Mouse (Mus musculus): Measurements from ENCODE around the gene Scnn1a. TPM values are rescaled to one million over a fixed set of nuclear protein-coding genes. Genes with fewer than 3 reads are reported as not detected.
A peak's percentile ranks its signal among the peaks of the same experiment; 100 is the strongest.

The Scnn1a gene
- polyA plus RNA-seq, 1 experiment from 2014 or later: 1.8 TPM

DNA sequence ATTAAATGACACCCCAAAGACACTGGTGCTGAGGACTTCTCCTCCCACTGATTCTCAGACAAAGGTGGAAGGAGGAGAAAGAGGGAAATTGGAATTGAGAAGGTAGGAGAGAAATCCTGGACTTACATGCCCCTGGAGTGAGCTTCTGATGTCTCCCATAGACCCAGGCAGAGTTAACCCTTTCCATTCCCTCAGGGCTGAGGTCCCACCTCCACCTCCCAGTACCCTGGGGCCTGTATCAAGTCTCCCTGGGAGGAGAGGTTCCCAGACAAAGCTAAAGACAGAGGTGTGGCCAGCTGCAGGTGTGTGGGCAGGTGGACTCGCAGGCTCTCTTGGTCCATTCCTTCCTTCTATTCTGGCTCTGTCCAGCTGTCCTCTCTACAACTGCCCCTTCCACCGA is 61.6 kb downstream of the Scnn1a start:
- TF ChIP-seq CTCF (IDR thresholded peaks at IDR 0.05; ENCODE audit: low read depth): no peak
- H3K27me3 ChIP-seq (ENCODE audit: insufficient read depth, low read length): peaks cover 26% of the 10 kb centered on the region
- no peaks in the 10 kb centered on the region for H3K9me3 ChIP-seq (ENCODE audit: low read depth, low read length)
- H3K27ac ChIP-seq (ENCODE audit: low read depth): no peak overlapping the region
- ATAC-seq (ENCODE audit: insufficient read depth) (no peak), DNase-seq (no peak)
- H3K4me2 ChIP-seq: no peak overlapping the region
- WGBS: 68% methylated on average over 2 of the region's 2 CpGs
- H3K4me1 ChIP-seq (ENCODE audit: insufficient read depth): peaks cover 9% of the 10 kb centered on the region; the same call in 1 of the 2 replicates
- no peaks in the 10 kb centered on the region for H3K36me3 ChIP-seq (ENCODE audit: insufficient read depth)
- H3K4me3 ChIP-seq (ENCODE audit: low read depth, low read length): no peak overlapping the region
- no peak overlapping the region for H3K9ac ChIP-seq

DNA sequence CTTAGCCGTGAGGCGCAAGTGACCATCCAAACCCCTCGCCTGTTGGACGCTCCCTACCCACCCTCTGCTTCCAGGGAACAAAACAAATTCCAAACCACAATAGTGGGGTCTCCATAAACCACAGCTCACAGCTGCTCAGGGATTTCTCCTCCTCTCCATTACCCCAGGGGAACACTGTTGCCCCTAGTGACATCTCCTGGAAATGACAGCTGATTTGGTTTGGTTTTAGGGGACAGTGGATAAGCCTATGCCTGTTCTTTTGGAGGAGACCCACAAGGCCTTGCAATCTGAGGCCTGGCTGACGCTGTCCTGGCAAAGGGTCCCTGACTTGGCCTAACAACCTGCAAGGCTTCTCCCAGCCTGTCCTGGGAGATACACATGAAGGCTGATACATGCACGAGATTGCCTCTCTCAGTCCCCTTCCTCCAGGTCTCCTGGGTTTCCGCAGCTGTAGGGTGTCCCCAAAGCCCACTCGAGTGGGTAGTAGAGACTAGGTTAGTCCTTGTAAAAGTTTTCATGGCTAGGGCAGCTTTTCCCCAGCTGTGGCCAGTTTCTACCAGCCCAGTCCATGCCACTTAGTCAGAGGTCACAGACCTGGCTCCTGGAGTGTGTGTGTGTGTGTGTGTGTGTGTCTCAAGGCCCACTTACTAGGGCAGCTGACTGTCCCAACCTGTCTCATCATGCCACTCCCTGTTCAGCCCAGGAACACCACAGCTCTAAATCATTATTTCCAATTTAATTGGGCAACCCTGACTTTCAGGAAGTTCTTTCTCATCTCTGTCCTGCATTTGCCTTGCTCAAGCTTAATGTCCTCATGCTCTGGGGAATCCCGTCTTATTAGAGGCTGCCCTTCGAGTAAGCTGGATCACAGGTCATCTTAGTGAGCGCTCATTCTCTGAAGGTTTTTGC is 64.9 kb downstream of the Scnn1a start:
- Histone ChIP-seq H3K27me3 (ENCODE audit: insufficient read depth, low read length) (peaks cover 10% of the 10 kb centered on the region), H3K4me2 (no peak overlapping the region), H3K4me3 (ENCODE audit: low read depth, low read length) (no peak overlapping the region), H3K27ac (ENCODE audit: low read depth) (no peak overlapping the region), H3K36me3 (ENCODE audit: insufficient read depth) (no peaks in the 10 kb centered on the region), H3K9ac (no peak overlapping the region), H3K4me1 (ENCODE audit: insufficient read depth) (no peaks in the 10 kb centered on the region), H3K9me3 (ENCODE audit: low read depth, low read length) (no peaks in the 10 kb centered on the region)
- peak; percentile 66 for TF ChIP-seq CTCF (IDR thresholded peaks at IDR 0.05; ENCODE audit: low read depth)
- peak; percentile 56 for DNase-seq
- ATAC-seq (ENCODE audit: insufficient read depth): no peak
- 63% methylated on average over 11 of the region's 11 CpGs for WGBS

DNA sequence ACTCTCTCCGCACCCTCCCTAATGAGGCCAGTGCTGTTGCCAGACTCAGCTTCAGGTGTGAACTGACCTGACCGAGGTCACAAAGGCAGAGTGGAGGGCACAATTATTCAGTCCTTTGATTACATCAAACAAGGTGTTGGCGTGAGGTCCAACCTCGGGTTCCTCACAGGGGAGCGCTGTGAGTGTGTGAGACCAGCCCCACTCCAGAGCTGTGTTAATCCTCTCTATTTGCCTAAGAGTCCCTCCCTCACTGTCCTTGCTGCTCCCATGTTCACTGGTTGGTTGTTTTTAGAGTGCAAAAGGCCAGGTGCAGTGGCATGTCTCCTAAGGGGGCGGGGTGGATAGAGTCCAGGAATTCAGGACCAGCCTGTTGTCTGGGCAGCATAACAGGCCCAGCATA is 65.6 kb downstream of the Scnn1a start:
- Histone ChIP-seq H3K4me2 (no peak overlapping the region), H3K27me3 (ENCODE audit: insufficient read depth, low read length) (peaks cover 2% of the 10 kb centered on the region), H3K36me3 (ENCODE audit: insufficient read depth) (no peaks in the 10 kb centered on the region), H3K4me3 (ENCODE audit: low read depth, low read length) (no peak overlapping the region), H3K27ac (ENCODE audit: low read depth) (no peak overlapping the region), H3K9ac (no peak overlapping the region), H3K4me1 (ENCODE audit: insufficient read depth) (no peaks in the 10 kb centered on the region), H3K9me3 (ENCODE audit: low read depth, low read length) (no peaks in the 10 kb centered on the region)
- TF ChIP-seq CTCF (IDR thresholded peaks at IDR 0.05; ENCODE audit: low read depth): no peak
- ATAC-seq (ENCODE audit: insufficient read depth) (no peak), DNase-seq (no peak)
- 46% methylated on average over 6 of the region's 6 CpGs for WGBS

DNA sequence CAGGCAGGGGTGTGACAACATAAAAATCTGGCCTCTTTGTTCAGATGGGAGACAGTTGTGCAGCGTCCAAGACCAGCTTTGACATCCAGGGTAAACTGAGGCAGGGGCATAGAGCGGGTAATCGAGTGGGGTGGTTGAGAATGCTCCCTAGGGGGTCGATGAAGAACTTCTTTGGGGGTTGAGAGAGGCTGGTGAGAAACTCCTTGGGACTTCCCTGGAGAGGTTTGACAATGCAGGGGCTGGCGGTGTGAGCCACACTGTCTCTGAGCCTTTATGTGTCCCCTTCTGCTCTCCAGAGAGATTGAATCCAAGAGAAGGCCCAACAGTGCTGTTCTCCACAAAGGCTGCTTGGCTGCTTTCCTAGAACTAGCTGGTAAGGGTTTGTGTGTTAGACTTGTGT is 69.4 kb downstream of the Scnn1a start:
- TF ChIP-seq CTCF (IDR thresholded peaks at IDR 0.05; ENCODE audit: low read depth): no peak
- ATAC-seq (ENCODE audit: insufficient read depth): no peak
- Histone ChIP-seq H3K4me3 (ENCODE audit: low read depth, low read length) (no peak overlapping the region), H3K9me3 (ENCODE audit: low read depth, low read length) (no peaks in the 10 kb centered on the region), H3K4me2 (no peak overlapping the region), H3K27me3 (ENCODE audit: insufficient read depth, low read length) (no peaks in the 10 kb centered on the region), H3K9ac (no peak overlapping the region), H3K36me3 (ENCODE audit: insufficient read depth) (no peaks in the 10 kb centered on the region), H3K4me1 (ENCODE audit: insufficient read depth) (no peaks in the 10 kb centered on the region), H3K27ac (ENCODE audit: low read depth) (no peak overlapping the region)
- DNase-seq: no peak
- 84% methylated on average over 5 of the region's 5 CpGs for WGBS

Other genes with a start within 250 kb of the Scnn1a start
- gene Chd4, start 224.7 kb upstream of the Scnn1a start, polyA plus RNA-seq (2014; fragmentation: Nextera tagmentation; extraction: Ambion mirVana): 82.5 and 92.4 TPM in 2 replicates
- gene Nop2, start 188.8 kb upstream of the Scnn1a start, polyA plus RNA-seq (2014; fragmentation: Nextera tagmentation; extraction: Ambion mirVana): 58.5 and 70.6 TPM in 2 replicates
- 6.0 and 6.2 TPM in 2 replicates for gene Iffo1, start 175.4 kb upstream of the Scnn1a start, polyA plus RNA-seq (2014; fragmentation: Nextera tagmentation; extraction: Ambion mirVana)
- 1,954 TPM in 2 replicates for gene Gapdh, start 154.2 kb upstream of the Scnn1a start, polyA plus RNA-seq (2014; fragmentation: Nextera tagmentation; extraction: Ambion mirVana)
- 151 and 167 TPM in 2 replicates for gene Ncapd2, start 129.0 kb upstream of the Scnn1a start, polyA plus RNA-seq (2014; fragmentation: Nextera tagmentation; extraction: Ambion mirVana)
- 202 and 205 TPM in 2 replicates for gene Mrpl51, start 128.9 kb upstream of the Scnn1a start, polyA plus RNA-seq (2014; fragmentation: Nextera tagmentation; extraction: Ambion mirVana)
- gene Vamp1, start 105.1 kb upstream of the Scnn1a start, polyA plus RNA-seq (2014; fragmentation: Nextera tagmentation; extraction: Ambion mirVana): 2.4 and 2.6 TPM in 2 replicates
- gene Tapbpl, start 88.8 kb upstream of the Scnn1a start, polyA plus RNA-seq (2014; fragmentation: Nextera tagmentation; extraction: Ambion mirVana): 4.3 and 5.4 TPM in 2 replicates
- gene Cd27, start 83.6 kb upstream of the Scnn1a start, polyA plus RNA-seq (2014; fragmentation: Nextera tagmentation; extraction: Ambion mirVana): 1.9 and 2.0 TPM in 2 replicates
- 0.24 and 0.32 TPM in 2 replicates for gene Tuba3a, start 34.6 kb upstream of the Scnn1a start, polyA plus RNA-seq (2014; fragmentation: Nextera tagmentation; extraction: Ambion mirVana)
- 73.7 and 81.7 TPM in 2 replicates for gene Ltbr, start 6.8 kb upstream of the Scnn1a start, polyA plus RNA-seq (2014; fragmentation: Nextera tagmentation; extraction: Ambion mirVana)
- gene Tnfrsf1a, start 28.7 kb downstream of the Scnn1a start, polyA plus RNA-seq (2014; fragmentation: Nextera tagmentation; extraction: Ambion mirVana): 82.5 and 83.3 TPM in 2 replicates
- gene Plekhg6, start 60.1 kb downstream of the Scnn1a start, polyA plus RNA-seq (2014; fragmentation: Nextera tagmentation; extraction: Ambion mirVana): 0.22 and 0.51 TPM in 2 replicates
- 128 TPM in 2 replicates for gene Cd9, start 174.1 kb downstream of the Scnn1a start, polyA plus RNA-seq (2014; fragmentation: Nextera tagmentation; extraction: Ambion mirVana)
- 17.7 and 20.4 TPM in 2 replicates for gene Vwf, start 226.1 kb downstream of the Scnn1a start, polyA plus RNA-seq (2014; fragmentation: Nextera tagmentation; extraction: Ambion mirVana)

All from lung, embryonic 14.5 days (tissue).